Mouse (Mus musculus): ENCODE data around the gene Por. TPM values are rescaled to one million over a fixed set of nuclear protein-coding genes. Genes with fewer than 3 reads are reported as not detected.

Por gene
- total and polyA plus RNA-seq, 2 experiments from 2014 or later = 75.2 to 94.1 TPM

DNA sequence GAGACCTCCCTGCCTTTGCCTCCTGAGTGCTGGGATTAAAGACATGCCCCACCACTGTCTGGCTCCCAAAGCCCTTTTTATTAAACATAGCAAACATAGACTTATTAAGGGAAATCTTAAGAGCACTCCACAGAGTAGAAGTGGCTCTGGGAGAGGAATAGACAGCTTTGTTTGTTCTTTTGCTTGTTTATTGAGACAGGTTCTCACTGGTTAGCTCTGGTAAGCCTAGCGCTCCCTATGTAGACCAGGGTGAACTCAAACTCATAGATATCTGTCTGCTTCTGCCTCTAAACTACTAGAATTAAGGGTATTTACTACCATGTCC, 20.6 kb upstream of the Por start:
- Histone ChIP-seq H3K9me3 (ENCODE audit: low read length) (no peaks in the 10 kb centered on the region), H3K36me3 (ENCODE audit: insufficient read depth, low read length) (no peaks in the 10 kb centered on the region), H3K4me2 (ENCODE audit: low read depth, low read length, poor library complexity, severe bottlenecking) (no peak overlapping the region), H3K27ac (ENCODE audit: low read depth, low read length) (no peak overlapping the region), H3K4me3 (ENCODE audit: low read depth, low read length) (no peak overlapping the region), H3K27me3 (ENCODE audit: insufficient read depth, low read length) (no peaks in the 10 kb centered on the region), H3K4me1 (ENCODE audit: insufficient read depth, low read length) (no peaks in the 10 kb centered on the region), H3K9ac (replicated peaks; ENCODE audit: low read length, poor library complexity, severe bottlenecking) (no peak overlapping the region)
- ATAC-seq (ENCODE audit: low FRiP score) = no peak
- WGBS = 100% methylated on average over 1 of the region's 1 CpGs
- TF ChIP-seq CTCF (IDR thresholded peaks at IDR 0.05) = no peak
- DNase-seq (ENCODE audit: low spot score) = no peak

DNA sequence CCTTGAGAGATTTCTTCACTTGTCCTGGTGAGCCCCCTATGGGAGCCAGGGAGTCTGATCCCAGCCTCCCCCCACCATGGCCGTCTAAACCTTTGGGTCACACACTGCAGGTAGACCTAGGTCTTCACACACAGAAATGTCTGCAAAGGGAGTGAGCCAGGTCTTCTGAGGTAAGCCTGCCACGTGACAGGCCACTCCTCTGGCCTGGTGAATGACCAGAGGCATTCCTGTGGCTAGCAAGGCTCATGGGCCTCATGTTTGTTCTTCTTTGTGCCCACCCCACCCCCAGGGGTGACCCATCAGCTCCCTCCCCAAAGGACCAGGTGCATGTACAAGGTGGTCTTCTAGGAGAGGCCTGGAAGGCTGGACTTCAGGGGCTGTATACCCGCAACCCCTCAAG, 18.3 kb upstream of the Por start:
- Histone ChIP-seq H3K27me3 (ENCODE audit: insufficient read depth, low read length) (no peaks in the 10 kb centered on the region), H3K9me3 (ENCODE audit: low read length) (no peaks in the 10 kb centered on the region), H3K27ac (ENCODE audit: low read depth, low read length) (no peak overlapping the region), H3K4me2 (ENCODE audit: low read depth, low read length, poor library complexity, severe bottlenecking) (no peak overlapping the region), H3K9ac (replicated peaks; ENCODE audit: low read length, poor library complexity, severe bottlenecking) (no peak overlapping the region), H3K4me1 (ENCODE audit: insufficient read depth, low read length) (no peaks in the 10 kb centered on the region), H3K4me3 (ENCODE audit: low read depth, low read length) (no peak overlapping the region), H3K36me3 (ENCODE audit: insufficient read depth, low read length) (no peaks in the 10 kb centered on the region)
- DNase-seq (ENCODE audit: low spot score) (no peak), ATAC-seq (ENCODE audit: low FRiP score) (no peak)
- WGBS = 87% methylated on average over 3 of the region's 3 CpGs
- no peak for TF ChIP-seq CTCF (IDR thresholded peaks at IDR 0.05)

DNA sequence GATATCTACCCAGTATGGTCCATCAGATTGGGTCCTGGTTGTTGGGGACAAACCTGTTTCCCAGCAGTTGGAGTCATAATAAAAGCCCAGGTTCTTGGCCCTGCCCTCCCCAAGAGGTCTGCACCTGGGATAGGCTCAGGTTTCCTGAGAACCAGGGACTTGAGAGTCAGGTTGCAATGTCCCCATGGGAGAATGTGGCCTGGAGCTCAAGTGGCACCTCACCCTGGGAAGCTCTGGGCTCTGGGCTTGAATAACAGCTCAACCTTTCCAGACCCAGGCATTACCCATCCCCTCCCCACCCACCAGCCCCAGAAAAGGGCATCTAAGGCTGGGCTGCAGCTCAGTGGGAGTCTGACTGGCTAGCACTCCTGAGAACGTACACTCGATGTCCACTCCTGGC, 16.6 kb upstream of the Por start:
- ATAC-seq (ENCODE audit: low FRiP score) = no peak
- H3K36me3 ChIP-seq (ENCODE audit: insufficient read depth, low read length) = no peaks in the 10 kb centered on the region
- H3K4me2 ChIP-seq (ENCODE audit: low read depth, low read length, poor library complexity, severe bottlenecking) = no peak overlapping the region
- H3K9me3 ChIP-seq (ENCODE audit: low read length) = no peaks in the 10 kb centered on the region
- H3K9ac ChIP-seq (replicated peaks; ENCODE audit: low read length, poor library complexity, severe bottlenecking) = no peak overlapping the region
- no peak overlapping the region for H3K27ac ChIP-seq (ENCODE audit: low read depth, low read length)
- H3K4me3 ChIP-seq (ENCODE audit: low read depth, low read length) = no peak overlapping the region
- no peak for DNase-seq (ENCODE audit: low spot score)
- no peaks in the 10 kb centered on the region for H3K4me1 ChIP-seq (ENCODE audit: insufficient read depth, low read length)
- H3K27me3 ChIP-seq (ENCODE audit: insufficient read depth, low read length) = no peaks in the 10 kb centered on the region
- TF ChIP-seq CTCF (IDR thresholded peaks at IDR 0.05) = no peak
- WGBS = 83% methylated on average over 2 of the region's 2 CpGs

DNA sequence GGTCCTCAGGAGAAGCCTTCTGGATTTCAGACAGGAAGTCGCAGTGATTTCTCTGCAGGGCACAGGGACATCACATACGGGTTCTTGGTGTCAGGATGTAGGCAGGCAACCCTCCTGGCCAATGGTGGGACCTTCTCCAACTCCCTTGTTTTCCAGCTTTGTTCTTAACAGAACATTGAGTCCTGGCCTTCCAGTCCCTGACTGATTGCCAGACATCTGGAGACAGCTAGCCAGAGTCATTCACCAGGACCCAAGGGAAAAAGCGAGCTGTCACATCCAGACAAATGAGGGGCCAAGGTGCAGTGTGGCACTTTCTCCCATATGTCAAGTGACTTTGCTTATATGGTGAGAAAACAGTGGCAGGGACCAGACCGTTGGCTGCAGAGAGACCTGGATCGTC, 13.8 kb upstream of the Por start:
- peak; percentile 27 for DNase-seq (ENCODE audit: low spot score)
- Histone ChIP-seq H3K36me3 (ENCODE audit: insufficient read depth, low read length) (no peaks in the 10 kb centered on the region), H3K27me3 (ENCODE audit: insufficient read depth, low read length) (no peaks in the 10 kb centered on the region), H3K4me3 (ENCODE audit: low read depth, low read length) (no peak overlapping the region), H3K4me2 (ENCODE audit: low read depth, low read length, poor library complexity, severe bottlenecking) (no peak overlapping the region), H3K9ac (replicated peaks; ENCODE audit: low read length, poor library complexity, severe bottlenecking) (no peak overlapping the region), H3K4me1 (ENCODE audit: insufficient read depth, low read length) (no peaks in the 10 kb centered on the region), H3K27ac (ENCODE audit: low read depth, low read length) (no peak overlapping the region), H3K9me3 (ENCODE audit: low read length) (no peaks in the 10 kb centered on the region)
- 89% methylated on average over 5 of the region's 5 CpGs for WGBS
- TF ChIP-seq CTCF (IDR thresholded peaks at IDR 0.05) = no peak
- no peak for ATAC-seq (ENCODE audit: low FRiP score)

DNA sequence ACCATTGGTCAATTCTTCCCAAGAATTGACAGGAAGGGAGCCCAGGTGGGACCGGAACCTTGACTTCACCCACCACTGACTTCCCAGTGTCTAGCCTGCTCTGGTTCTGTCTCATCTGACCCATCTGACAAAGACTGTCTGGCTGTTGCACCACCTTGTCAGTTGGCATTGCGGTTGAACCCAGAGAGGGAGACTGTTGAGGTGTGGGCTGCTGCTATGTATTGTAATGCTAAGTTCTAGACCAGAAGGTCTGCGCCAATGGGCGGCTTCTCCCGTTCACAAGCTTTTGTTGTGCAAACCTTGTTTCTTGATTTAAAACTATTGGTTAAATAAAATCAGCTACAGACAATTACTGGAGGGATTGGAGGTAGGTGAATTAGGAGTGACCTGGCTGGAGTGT, 12.7 kb upstream of the Por start:
- Histone ChIP-seq H3K4me3 (ENCODE audit: low read depth, low read length) (no peak overlapping the region), H3K4me1 (ENCODE audit: insufficient read depth, low read length) (no peaks in the 10 kb centered on the region), H3K27ac (ENCODE audit: low read depth, low read length) (no peak overlapping the region), H3K36me3 (ENCODE audit: insufficient read depth, low read length) (no peaks in the 10 kb centered on the region), H3K27me3 (ENCODE audit: insufficient read depth, low read length) (no peaks in the 10 kb centered on the region), H3K9ac (replicated peaks; ENCODE audit: low read length, poor library complexity, severe bottlenecking) (no peak overlapping the region), H3K9me3 (ENCODE audit: low read length) (no peaks in the 10 kb centered on the region), H3K4me2 (ENCODE audit: low read depth, low read length, poor library complexity, severe bottlenecking) (no peak overlapping the region)
- 78% methylated on average over 5 of the region's 5 CpGs for WGBS
- DNase-seq (ENCODE audit: low spot score) (no peak), ATAC-seq (ENCODE audit: low FRiP score) (no peak)
- no peak for TF ChIP-seq CTCF (IDR thresholded peaks at IDR 0.05)

DNA sequence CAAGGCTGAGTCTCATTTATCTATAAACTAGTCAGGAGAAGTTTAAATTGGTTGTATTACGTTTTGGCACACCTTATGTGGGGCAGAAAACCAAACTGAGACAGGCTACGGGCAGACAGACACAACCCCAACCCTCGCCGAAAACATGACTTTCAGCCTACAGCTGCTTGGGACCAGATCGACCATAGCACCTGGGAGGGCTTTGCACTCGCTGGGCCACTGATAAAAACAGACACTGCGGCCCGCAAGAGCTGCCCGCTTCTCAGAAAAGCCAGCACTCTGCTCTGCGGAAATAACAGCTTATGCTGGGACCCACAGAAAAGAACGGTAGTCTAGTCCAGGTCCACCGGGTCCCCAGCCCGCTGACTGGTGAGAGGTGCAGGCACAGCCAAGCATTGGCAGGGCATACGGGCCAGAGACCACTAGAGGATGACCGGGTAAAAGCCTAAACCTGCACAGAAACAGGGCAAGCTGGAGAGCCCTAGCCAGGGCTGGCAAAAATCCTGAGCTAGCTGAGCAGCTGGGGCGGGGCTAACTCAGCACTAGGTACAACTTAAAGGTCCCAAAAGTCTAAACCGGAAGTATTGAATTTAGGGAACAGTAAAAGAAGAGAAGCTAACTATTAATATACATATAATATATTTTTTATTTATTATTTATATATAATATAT, 12.0 kb upstream of the Por start:
- DNase-seq (ENCODE audit: low spot score) (no peak), ATAC-seq (ENCODE audit: low FRiP score) (no peak)
- Histone ChIP-seq H3K27me3 (ENCODE audit: insufficient read depth, low read length) (no peaks in the 10 kb centered on the region), H3K27ac (ENCODE audit: low read depth, low read length) (no peak overlapping the region), H3K4me1 (ENCODE audit: insufficient read depth, low read length) (no peaks in the 10 kb centered on the region), H3K36me3 (ENCODE audit: insufficient read depth, low read length) (no peaks in the 10 kb centered on the region), H3K4me2 (ENCODE audit: low read depth, low read length, poor library complexity, severe bottlenecking) (no peak overlapping the region), H3K4me3 (ENCODE audit: low read depth, low read length) (no peak overlapping the region), H3K9ac (replicated peaks; ENCODE audit: low read length, poor library complexity, severe bottlenecking) (no peak overlapping the region), H3K9me3 (ENCODE audit: low read length) (no peaks in the 10 kb centered on the region)
- WGBS = 64% methylated on average over 17 of the region's 17 CpGs
- no peak for TF ChIP-seq CTCF (IDR thresholded peaks at IDR 0.05)
